Mouse (Mus musculus) lung, postnatal 36 days (tissue): Measurements from ENCODE around the gene Mrps11.

Experiments
- DNase-seq: peaks from one replicate; pipeline ENCODE4 v3.0.0; 2022; ENCODE audit warnings: mixed read lengths

Mrps11 gene

GRCm38 (mm10) chr7:78793895-78794570 is 11.1 kb downstream of the Mrps11 start:
- no peak for DNase-seq

- DNase-seq: no peak
Measured at GRCm38 (mm10) chr7:78794571-78795092, 11.7 kb downstream of the Mrps11 start.

GRCm38 (mm10) chr7:78796624-78797023 is 13.7 kb downstream of the Mrps11 start:
- no peak for DNase-seq

GRCm38 (mm10) chr7:78797843-78798455 is 15.0 kb downstream of the Mrps11 start:
- DNase-seq: no peak

- DNase-seq: no peak
Measured at GRCm38 (mm10) chr7:78799730-78800496, 17.0 kb downstream of the Mrps11 start.

- peak; percentile 20 for DNase-seq
Measured at GRCm38 (mm10) chr7:78803841-78804240, 20.9 kb downstream of the Mrps11 start.

GRCm38 (mm10) chr7:78807192-78807591 is 24.3 kb downstream of the Mrps11 start:
- DNase-seq: no peak

GRCm38 (mm10) chr7:78813791-78814190 is 30.9 kb downstream of the Mrps11 start:
- DNase-seq: no peak

GRCm38 (mm10) chr7:78814766-78815165 is 31.8 kb downstream of the Mrps11 start:
- no peak for DNase-seq

- no peak for DNase-seq
Measured at GRCm38 (mm10) chr7:78818336-78818735, 35.4 kb downstream of the Mrps11 start.

GRCm38 (mm10) chr7:78826682-78827385 is 43.9 kb downstream of the Mrps11 start:
- peak; percentile 14 for DNase-seq

- DNase-seq: no peak
Measured at GRCm38 (mm10) chr7:78827749-78828362, 44.9 kb downstream of the Mrps11 start.

- no peak for DNase-seq
Measured at GRCm38 (mm10) chr7:78835656-78836055, 52.7 kb downstream of the Mrps11 start.

GRCm38 (mm10) chr7:78837250-78837649 is 54.3 kb downstream of the Mrps11 start:
- no peak for DNase-seq

- no peak for DNase-seq
Measured at GRCm38 (mm10) chr7:78841601-78842000, 58.7 kb downstream of the Mrps11 start.
